Mouse (Mus musculus): ENCODE data around the gene Adgrg6.

The Adgrg6 gene

GRCm38 (mm10) chr10:14491838-14492237 is 53.6 kb downstream of the Adgrg6 start:
- DNase-seq (ENCODE audit: extremely low spot score), result no peak

GRCm38 (mm10) chr10:14483257-14483656 is 62.2 kb downstream of the Adgrg6 start:
- no peak for DNase-seq (ENCODE audit: extremely low spot score)

GRCm38 (mm10) chr10:14482483-14482882 is 63.0 kb downstream of the Adgrg6 start:
- no peak for DNase-seq (ENCODE audit: extremely low spot score)

GRCm38 (mm10) chr10:14480928-14481327 is 64.5 kb downstream of the Adgrg6 start:
- DNase-seq (ENCODE audit: extremely low spot score), result no peak

- DNase-seq (ENCODE audit: extremely low spot score), result no peak
These were observed 69.1 kb downstream of the Adgrg6 start for GRCm38 (mm10) chr10:14476393-14476792.

- no peak for DNase-seq (ENCODE audit: extremely low spot score)
These were observed 69.8 kb downstream of the Adgrg6 start for GRCm38 (mm10) chr10:14475641-14476040.

GRCm38 (mm10) chr10:14474541-14475305 is 70.7 kb downstream of the Adgrg6 start:
- DNase-seq (ENCODE audit: extremely low spot score), result no peak

GRCm38 (mm10) chr10:14471039-14471550 is 74.4 kb downstream of the Adgrg6 start:
- DNase-seq (ENCODE audit: extremely low spot score), result no peak

- no peak for DNase-seq (ENCODE audit: extremely low spot score)
These were observed 76.8 kb downstream of the Adgrg6 start for GRCm38 (mm10) chr10:14468623-14469022.

- no peak for DNase-seq (ENCODE audit: extremely low spot score)
These were observed 81.5 kb downstream of the Adgrg6 start for GRCm38 (mm10) chr10:14463796-14464511.

- DNase-seq (ENCODE audit: extremely low spot score), result no peak
These were observed 84.4 kb downstream of the Adgrg6 start for GRCm38 (mm10) chr10:14460933-14461514.

GRCm38 (mm10) chr10:14460252-14460932 is 85.1 kb downstream of the Adgrg6 start:
- DNase-seq (ENCODE audit: extremely low spot score), result no peak

GRCm38 (mm10) chr10:14459819-14460218 is 85.6 kb downstream of the Adgrg6 start:
- DNase-seq (ENCODE audit: extremely low spot score), result no peak

- DNase-seq (ENCODE audit: extremely low spot score), result no peak
These were observed 86.1 kb downstream of the Adgrg6 start for GRCm38 (mm10) chr10:14459330-14459729.

- DNase-seq (ENCODE audit: extremely low spot score), result no peak
These were observed 91.0 kb downstream of the Adgrg6 start for GRCm38 (mm10) chr10:14454481-14454880.

- no peak for DNase-seq (ENCODE audit: extremely low spot score)
These were observed 93.6 kb downstream of the Adgrg6 start for GRCm38 (mm10) chr10:14451811-14452210.

GRCm38 (mm10) chr10:14450073-14450472 is 95.4 kb downstream of the Adgrg6 start:
- DNase-seq (ENCODE audit: extremely low spot score), result no peak

GRCm38 (mm10) chr10:14445590-14446291 is 99.7 kb downstream of the Adgrg6 start:
- no peak for DNase-seq (ENCODE audit: extremely low spot score)

- no peak for DNase-seq (ENCODE audit: extremely low spot score)
These were observed 104.4 kb downstream of the Adgrg6 start for GRCm38 (mm10) chr10:14440860-14441579.

- DNase-seq (ENCODE audit: extremely low spot score), result no peak
These were observed 141.4 kb downstream of the Adgrg6 start for GRCm38 (mm10) chr10:14404070-14404469.

- no peak for DNase-seq (ENCODE audit: extremely low spot score)
These were observed 143.7 kb downstream of the Adgrg6 start for GRCm38 (mm10) chr10:14401744-14402143.
